Mouse (Mus musculus) cerebellum, postnatal 25 days (tissue): ENCODE measurements at regions not wholly inside any gene's neighbourhood (a gene's known extent, or its start where the extent isn't known, plus 50 kb on each side); places are given as distances from the start of the nearest gene placed in this dataset.
A peak's percentile ranks its signal among the peaks of the same experiment; 100 is the strongest.

Experiments
- DNase-seq, 2 experiments: peaks; one replicate each; pipeline ENCODE4 v3.0.0; 2021; ENCODE audit warnings: mixed read lengths in 2 of 2

DNA sequence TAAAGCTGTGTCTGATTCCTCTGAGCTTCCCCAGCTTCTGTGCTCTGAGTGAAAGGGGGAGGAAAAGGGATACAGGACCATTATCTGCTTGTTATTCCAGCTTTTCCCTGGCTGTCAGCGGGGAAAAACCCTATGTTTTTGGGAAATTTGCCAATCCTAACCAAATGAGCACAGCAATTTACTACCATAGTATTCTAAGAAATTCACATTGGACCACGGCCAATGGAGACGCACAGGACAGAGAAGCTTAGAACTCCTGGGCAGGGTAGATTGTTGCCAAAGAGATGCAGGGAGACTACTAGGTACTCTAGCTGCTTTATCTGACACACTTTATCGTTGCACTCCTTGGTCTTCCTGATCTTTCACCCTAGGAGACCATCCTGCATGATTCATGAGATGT, 303.2 kb downstream of the Olfm3 start:
- no peak for DNase-seq

- DNase-seq = no peak
Measured at GRCm38 (mm10) chr3:115211841-115212240, 308.0 kb downstream of the Olfm3 start.

GRCm38 (mm10) chr3:115213477-115213876, 309.6 kb downstream of the Olfm3 start:
- DNase-seq = no peak

GRCm38 (mm10) chr3:115240497-115240896, 336.6 kb downstream of the Olfm3 start:
- no peak for DNase-seq

DNA sequence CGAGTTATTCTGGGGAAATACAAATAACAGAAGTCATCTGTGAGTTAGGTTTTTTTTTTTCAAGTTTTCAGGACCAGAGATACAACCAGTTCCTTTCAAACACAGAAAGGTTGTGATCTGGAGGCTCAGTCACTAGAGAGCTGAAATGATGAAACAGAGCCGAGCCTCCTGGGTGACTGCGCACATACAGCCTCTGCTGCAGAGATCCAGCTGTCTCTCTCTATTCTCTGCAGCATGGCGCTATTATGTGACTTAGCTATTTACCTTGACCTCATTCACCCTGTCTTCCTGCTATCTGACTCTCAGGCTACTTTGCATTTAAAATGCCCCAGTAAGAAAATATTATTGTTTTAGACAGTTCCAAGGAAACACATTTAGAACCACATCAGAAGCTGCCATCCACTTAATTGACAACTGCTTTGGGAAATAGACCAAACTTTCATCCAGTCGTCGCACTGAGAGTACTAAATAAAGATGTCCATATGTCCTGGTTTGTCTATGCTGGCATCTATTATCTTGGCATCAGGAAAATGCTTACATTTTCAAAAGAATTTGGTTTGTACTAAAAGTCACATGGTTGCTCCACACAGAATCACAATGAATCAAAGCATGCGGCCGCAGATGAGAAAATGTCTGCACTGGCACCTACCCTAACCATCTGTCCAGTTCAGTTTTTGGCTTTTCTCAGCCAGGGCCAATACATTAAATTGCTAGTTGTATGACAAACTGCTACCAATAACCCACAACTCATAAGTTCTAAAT, 348.9 kb downstream of the Olfm3 start:
- DNase-seq = peak; percentile 14

GRCm38 (mm10) chr3:115276207-115276606, 372.3 kb downstream of the Olfm3 start:
- no peak for DNase-seq

GRCm38 (mm10) chr3:115281233-115281632, 377.4 kb downstream of the Olfm3 start:
- no peak for DNase-seq

- DNase-seq = no peak
Measured at GRCm38 (mm10) chr3:115284487-115284886, 380.6 kb downstream of the Olfm3 start.
